Mouse (Mus musculus): ENCODE results near the gene Siah1a.

Siah1a gene

DNA sequence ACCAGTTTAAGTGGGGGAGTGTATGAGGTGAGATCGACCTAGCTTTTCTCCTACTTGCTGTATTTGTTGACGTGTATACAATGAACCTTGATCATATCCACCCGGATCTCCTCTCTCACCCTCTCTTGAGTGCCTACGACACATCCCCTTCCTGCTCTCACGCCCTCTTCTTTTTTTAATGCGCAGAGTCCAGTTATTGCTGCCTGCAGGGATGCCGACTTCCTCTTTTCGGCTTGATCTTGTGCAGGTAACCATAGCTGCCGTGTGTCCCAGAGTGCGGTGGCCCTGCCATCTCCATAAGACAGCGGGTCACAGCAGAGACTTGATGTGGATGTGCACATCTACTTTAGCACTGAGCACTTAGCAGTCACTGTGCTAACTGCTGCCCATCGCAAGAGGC is 46.3 kb downstream of the Siah1a start:
- no peak for DNase-seq

DNA sequence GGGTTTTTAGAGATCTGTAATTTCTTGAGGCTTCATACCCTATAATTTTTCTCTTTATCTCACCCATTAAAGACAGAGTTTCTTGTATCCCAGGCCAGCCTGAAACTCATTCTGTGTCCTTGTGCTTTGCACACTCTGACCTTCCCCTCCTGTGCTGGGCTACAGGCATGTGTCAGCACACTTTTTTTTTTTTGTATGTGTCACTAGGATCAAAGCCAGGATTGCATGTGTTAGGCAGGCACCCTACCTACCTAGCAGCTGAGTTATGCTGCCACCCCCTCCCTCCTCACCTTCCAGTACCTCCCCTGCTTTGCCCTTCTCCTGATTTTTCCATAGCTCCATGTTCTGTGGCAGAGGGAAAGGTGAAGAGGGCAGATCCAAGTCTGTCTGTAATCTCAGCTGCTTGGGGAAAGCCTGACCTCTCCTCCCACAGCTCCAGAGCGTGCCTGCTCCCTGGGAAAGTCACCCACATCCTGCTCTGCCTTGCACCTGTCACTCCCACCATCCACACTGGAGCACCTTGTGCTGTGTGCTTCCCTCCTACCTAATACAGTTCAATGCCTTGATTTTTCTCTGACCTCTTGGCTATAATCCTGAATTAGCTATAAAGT is 46.8 kb downstream of the Siah1a start:
- no peak for DNase-seq

DNA sequence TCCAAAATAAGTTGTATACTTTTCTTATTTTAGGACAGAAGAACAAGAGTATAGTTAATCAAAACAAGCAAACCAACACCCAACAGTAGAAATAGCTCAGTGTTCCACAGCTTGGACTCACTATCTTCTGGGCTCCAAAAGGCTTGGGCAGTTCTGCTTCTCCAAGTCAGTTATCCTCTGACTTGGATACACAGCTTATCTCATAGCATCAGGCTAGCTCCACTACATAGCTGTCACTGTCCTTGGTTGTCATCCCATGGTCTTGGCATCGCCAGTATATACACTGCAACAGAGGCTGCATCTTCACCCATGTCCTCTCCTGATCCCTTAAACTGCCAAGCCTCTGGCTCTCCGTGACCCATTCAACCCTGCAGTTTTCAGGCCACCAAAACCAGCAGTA is 50.0 kb downstream of the Siah1a start:
- DNase-seq, result no peak

DNA sequence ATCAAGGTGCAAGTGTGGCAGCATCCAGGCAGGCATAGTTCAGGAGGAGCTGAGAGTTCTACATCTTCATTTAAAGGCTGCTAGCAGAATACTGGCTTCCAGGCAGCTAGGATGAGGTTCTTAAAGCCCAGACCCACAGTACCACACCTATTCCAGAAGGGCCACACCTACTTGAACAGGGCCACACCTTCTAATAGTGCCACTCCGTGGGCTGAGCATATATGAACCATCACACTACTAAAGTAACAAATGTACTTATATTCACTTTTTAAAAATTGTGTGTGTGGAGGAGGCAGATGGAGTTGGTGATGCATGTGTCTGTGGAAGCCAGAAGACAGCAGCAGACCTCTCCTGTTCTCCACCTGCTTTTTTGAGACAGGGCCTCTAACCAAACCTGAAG is 51.7 kb downstream of the Siah1a start:
- DNase-seq, result no peak

DNA sequence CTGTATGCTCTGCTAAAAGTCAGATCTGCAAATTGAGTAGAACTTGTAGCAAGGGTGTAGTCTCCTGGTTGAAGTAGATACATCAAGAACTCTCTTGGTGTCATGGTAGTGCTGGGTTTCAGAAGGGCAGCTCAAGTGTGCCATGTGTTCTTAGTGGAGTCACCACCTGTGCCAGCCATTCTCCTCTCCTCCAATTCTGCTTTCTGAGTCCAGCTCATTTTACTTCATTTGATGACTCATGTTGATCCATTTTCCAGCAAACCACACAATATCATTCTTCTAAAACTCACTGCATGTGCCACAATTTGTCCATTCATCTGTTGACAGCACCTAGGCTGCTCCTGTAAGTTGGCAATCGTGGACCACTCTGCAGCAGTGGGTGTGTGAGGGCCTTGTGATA is 53.6 kb downstream of the Siah1a start:
- DNase-seq, result no peak

DNA sequence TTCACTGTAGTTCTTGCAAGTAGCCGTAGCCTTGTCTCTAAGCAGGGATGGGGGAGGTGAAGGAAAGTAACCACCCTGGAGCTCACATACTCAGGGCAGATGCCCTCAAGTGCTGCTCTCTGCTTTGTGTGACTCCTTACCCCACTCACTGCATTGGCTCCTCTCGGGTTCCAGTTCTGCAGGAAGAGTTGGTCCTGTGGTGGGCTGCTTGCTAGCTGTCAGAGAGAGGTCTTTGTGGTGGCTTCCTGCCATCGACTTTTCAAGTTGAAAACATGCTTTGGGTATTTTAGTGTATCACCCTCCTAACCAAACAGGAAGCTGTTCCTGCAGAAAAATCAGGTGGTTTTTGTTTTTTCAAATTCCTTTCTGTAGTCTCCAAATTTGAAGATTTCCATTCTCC is 59.1 kb downstream of the Siah1a start:
- no peak for DNase-seq

Data from lung, postnatal 14 days (tissue).